Mouse (Mus musculus) megakaryocyte, embryonic 14.5 days (primary cell): ENCODE data around the gene Styx. TPM values are rescaled to one million over a fixed set of nuclear protein-coding genes. Genes with fewer than 3 reads are reported as not detected.
A peak's percentile ranks its signal among the peaks of the same experiment; 100 is the strongest.

Experiments
- H3K27me3 ChIP-seq: replicated peaks from 2 replicates; pipeline ENCODE3; 2012; ENCODE audit warnings: inconsistent platforms
- H3K36me3 ChIP-seq: replicated peaks from 2 replicates; pipeline ENCODE3; 2012; ENCODE audit warnings: low read length, inconsistent platforms, mixed read lengths
- H3K4me1 ChIP-seq: 2 replicates; pipeline ENCODE4 v1.6.1; 2012; ENCODE audit warnings: inconsistent platforms
- H3K4me3 ChIP-seq: replicated peaks from 2 replicates; pipeline ENCODE3; 2012; ENCODE audit warnings: moderate library complexity, mild to moderate bottlenecking, inconsistent platforms
- H3K9me3 ChIP-seq: 2 replicates; pipeline ENCODE4 v1.6.1; 2012; ENCODE audit warnings: inconsistent platforms
- FLI1 ChIP-seq: IDR thresholded peaks from 2 replicates; pipeline ENCODE4 v1.6.1; 2012; ENCODE audit warnings: low read length, inconsistent platforms, mixed read lengths
- GATA1 ChIP-seq: IDR thresholded peaks from 3 replicates; pipeline ENCODE4 v1.6.1; 2012; ENCODE audit warnings: mixed read lengths, low read length, inconsistent platforms, borderline replicate concordance
- polyA plus RNA-seq: library from polyadenylated mRNA; stranded (reverse); fragments of >175 nt; gene quantifications from 2 replicates; pipeline ENCODE4 v1.2.3, GENCODE M21; 2012; ENCODE audit warnings: low replicate concordance; ENCODE audit not compliant: insufficient read depth

Styx gene
- polyA plus RNA-seq, 1 experiment, result 46.9 TPM

- peaks cover 82% of the 10 kb centered on the region for H3K4me1 ChIP-seq
These were observed 32.3 kb upstream of the Styx start, which contains the start of gene Ero1l for GRCm38 (mm10) chr14:45318426-45319236. Gene Ero1l, minus strand, starts transcription at chr14:45318771.

GRCm38 (mm10) chr14:45319237-45319610 lies 31.7 kb upstream of the Styx start:
- H3K4me1 ChIP-seq, result peaks cover 76% of the 10 kb centered on the region
- H3K36me3 ChIP-seq, result no peaks in the 10 kb centered on the region
- no peaks in the 10 kb centered on the region for H3K27me3 ChIP-seq
- no peak for TF ChIP-seq GATA1
- TF ChIP-seq FLI1, result no peak
- no peaks in the 10 kb centered on the region for H3K9me3 ChIP-seq
- peak overlapping the region; percentile 94 for H3K4me3 ChIP-seq

More at GRCm38 (mm10) chr14:45318426-45319236, 32.3 kb upstream of the Styx start, which contains the start of gene Ero1l:
- peaks cover 4% of the 10 kb centered on the region for H3K36me3 ChIP-seq
- H3K27me3 ChIP-seq, result no peaks in the 10 kb centered on the region
- TF ChIP-seq GATA1, result no peak
- no peak for TF ChIP-seq FLI1
- H3K9me3 ChIP-seq, result no peaks in the 10 kb centered on the region
- peak within 1 kb of the TSS; percentile 94 for H3K4me3 ChIP-seq

GRCm38 (mm10) chr14:45320111-45320510 lies 30.8 kb upstream of the Styx start:
- Histone ChIP-seq H3K27me3 (no peaks in the 10 kb centered on the region), H3K9me3 (no peaks in the 10 kb centered on the region), H3K4me1 (peaks cover 70% of the 10 kb centered on the region), H3K4me3 (peak overlapping the region; percentile 16), H3K36me3 (no peaks in the 10 kb centered on the region)
- TF ChIP-seq GATA1, result no peak
- TF ChIP-seq FLI1, result no peak

GRCm38 (mm10) chr14:45321067-45321466 lies 29.8 kb upstream of the Styx start:
- Histone ChIP-seq H3K4me1 (peaks cover 70% of the 10 kb centered on the region), H3K36me3 (no peaks in the 10 kb centered on the region), H3K4me3 (no peak overlapping the region), H3K9me3 (no peaks in the 10 kb centered on the region), H3K27me3 (no peaks in the 10 kb centered on the region)
- no peak for TF ChIP-seq FLI1

- Histone ChIP-seq H3K4me1 (peaks cover 68% of the 10 kb centered on the region), H3K4me3 (peak overlapping the region; percentile 75), H3K36me3 (no peaks in the 10 kb centered on the region), H3K9me3 (no peaks in the 10 kb centered on the region), H3K27me3 (no peaks in the 10 kb centered on the region)
- TF ChIP-seq FLI1 (no peak), GATA1 (no peak)
These were observed 29.3 kb upstream of the Styx start for GRCm38 (mm10) chr14:45321622-45322021.

- no peak overlapping the region for H3K4me3 ChIP-seq
- TF ChIP-seq FLI1 (no peak), GATA1 (no peak)
- no peaks in the 10 kb centered on the region for H3K36me3 ChIP-seq
- peaks cover 62% of the 10 kb centered on the region for H3K4me1 ChIP-seq
- no peaks in the 10 kb centered on the region for H3K27me3 ChIP-seq
- H3K9me3 ChIP-seq, result no peaks in the 10 kb centered on the region
These were observed 28.4 kb upstream of the Styx start for GRCm38 (mm10) chr14:45322450-45322849.

GRCm38 (mm10) chr14:45323320-45323719 lies 27.6 kb upstream of the Styx start:
- Histone ChIP-seq H3K36me3 (no peaks in the 10 kb centered on the region), H3K9me3 (no peaks in the 10 kb centered on the region), H3K27me3 (no peaks in the 10 kb centered on the region), H3K4me1 (peaks cover 66% of the 10 kb centered on the region), H3K4me3 (no peak overlapping the region)
- TF ChIP-seq FLI1 (no peak), GATA1 (no peak)

GRCm38 (mm10) chr14:45325471-45325870 lies 25.4 kb upstream of the Styx start:
- H3K9me3 ChIP-seq, result no peaks in the 10 kb centered on the region
- peaks cover 55% of the 10 kb centered on the region for H3K4me1 ChIP-seq
- TF ChIP-seq GATA1 (no peak), FLI1 (no peak)
- peak overlapping the region; percentile 7 for H3K4me3 ChIP-seq
- no peaks in the 10 kb centered on the region for H3K36me3 ChIP-seq
- no peaks in the 10 kb centered on the region for H3K27me3 ChIP-seq

- Histone ChIP-seq H3K4me3 (no peak overlapping the region), H3K27me3 (no peaks in the 10 kb centered on the region), H3K36me3 (peaks cover 18% of the 10 kb centered on the region), H3K4me1 (peaks cover 43% of the 10 kb centered on the region), H3K9me3 (no peaks in the 10 kb centered on the region)
- TF ChIP-seq FLI1, result no peak
- no peak for TF ChIP-seq GATA1
These were observed 22.7 kb upstream of the Styx start for GRCm38 (mm10) chr14:45328072-45328713.

GRCm38 (mm10) chr14:45329018-45329588 lies 21.8 kb upstream of the Styx start:
- H3K4me3 ChIP-seq, result peak overlapping the region; percentile 99
- TF ChIP-seq FLI1, result no peak
- no peak for TF ChIP-seq GATA1
- no peaks in the 10 kb centered on the region for H3K9me3 ChIP-seq
- H3K27me3 ChIP-seq, result no peaks in the 10 kb centered on the region
- peaks cover 27% of the 10 kb centered on the region for H3K36me3 ChIP-seq
- peaks cover 38% of the 10 kb centered on the region for H3K4me1 ChIP-seq
